Mouse (Mus musculus): Measurements from ENCODE around the gene Bend3.

Bend3 gene

GRCm38 (mm10) chr10:43468293-43468692 is 10.3 kb upstream of the Bend3 start:
- TF ChIP-seq GATA4 (IDR thresholded peaks at IDR 0.05; ENCODE audit: insufficient replicate concordance, low read length) = no peak

- TF ChIP-seq GATA4 (IDR thresholded peaks at IDR 0.05; ENCODE audit: insufficient replicate concordance, low read length) = no peak
Measured at GRCm38 (mm10) chr10:43475376-43475775, 3.3 kb upstream of the Bend3 start.

GRCm38 (mm10) chr10:43477459-43477858 is 1.2 kb upstream of the Bend3 start:
- TF ChIP-seq GATA4 (IDR thresholded peaks at IDR 0.05; ENCODE audit: insufficient replicate concordance, low read length) = no peak

- no peak for TF ChIP-seq GATA4 (IDR thresholded peaks at IDR 0.05; ENCODE audit: insufficient replicate concordance, low read length)
Measured at GRCm38 (mm10) chr10:43477865-43478681, 558 bp upstream of the Bend3 start.

GRCm38 (mm10) chr10:43479436-43480157 is 966 bp downstream of the Bend3 start:
- no peak for TF ChIP-seq GATA4 (IDR thresholded peaks at IDR 0.05; ENCODE audit: insufficient replicate concordance, low read length)

GRCm38 (mm10) chr10:43480227-43480849 is 1.7 kb downstream of the Bend3 start:
- TF ChIP-seq GATA4 (IDR thresholded peaks at IDR 0.05; ENCODE audit: insufficient replicate concordance, low read length) = no peak

- no peak for TF ChIP-seq GATA4 (IDR thresholded peaks at IDR 0.05; ENCODE audit: insufficient replicate concordance, low read length)
Measured at GRCm38 (mm10) chr10:43481179-43481578, 2.5 kb downstream of the Bend3 start.

- TF ChIP-seq GATA4 (IDR thresholded peaks at IDR 0.05; ENCODE audit: insufficient replicate concordance, low read length) = no peak
Measured at GRCm38 (mm10) chr10:43482021-43482420, 3.4 kb downstream of the Bend3 start.

GRCm38 (mm10) chr10:43483426-43483995 is 4.9 kb downstream of the Bend3 start:
- no peak for TF ChIP-seq GATA4 (IDR thresholded peaks at IDR 0.05; ENCODE audit: insufficient replicate concordance, low read length)

- TF ChIP-seq GATA4 (IDR thresholded peaks at IDR 0.05; ENCODE audit: insufficient replicate concordance, low read length) = no peak
Measured at GRCm38 (mm10) chr10:43485751-43486268, 7.2 kb downstream of the Bend3 start.

- no peak for TF ChIP-seq GATA4 (IDR thresholded peaks at IDR 0.05; ENCODE audit: insufficient replicate concordance, low read length)
Measured at GRCm38 (mm10) chr10:43487441-43488010, 8.9 kb downstream of the Bend3 start.

GRCm38 (mm10) chr10:43488258-43488657 is 9.6 kb downstream of the Bend3 start:
- TF ChIP-seq GATA4 (IDR thresholded peaks at IDR 0.05; ENCODE audit: insufficient replicate concordance, low read length) = no peak

- TF ChIP-seq GATA4 (IDR thresholded peaks at IDR 0.05; ENCODE audit: insufficient replicate concordance, low read length) = no peak
Measured at GRCm38 (mm10) chr10:43489139-43489538, 10.5 kb downstream of the Bend3 start.

- TF ChIP-seq GATA4 (IDR thresholded peaks at IDR 0.05; ENCODE audit: insufficient replicate concordance, low read length) = no peak
Measured at GRCm38 (mm10) chr10:43489550-43489949, 10.9 kb downstream of the Bend3 start.

- no peak for TF ChIP-seq GATA4 (IDR thresholded peaks at IDR 0.05; ENCODE audit: insufficient replicate concordance, low read length)
Measured at GRCm38 (mm10) chr10:43490034-43490433, 11.4 kb downstream of the Bend3 start.
